Mouse (Mus musculus): ENCODE measurements around the gene Gm20671.
"Not testable (repeated sequence)": the region's sequence is repeated elsewhere in the genome, so short reads cannot be mapped to it uniquely, and the experiment has no call there.

Gene Gm20671

GRCm38 (mm10) chr5:32735779-32736178, 91.1 kb downstream of the Gm20671 start:
- no peak for DNase-seq (ENCODE audit: low spot score)

GRCm38 (mm10) chr5:32733892-32734291, 93.0 kb downstream of the Gm20671 start:
- not testable (repeated sequence) for DNase-seq (ENCODE audit: low spot score)

- no peak for DNase-seq (ENCODE audit: low spot score)
Measured at GRCm38 (mm10) chr5:32728851-32729250, 98.1 kb downstream of the Gm20671 start.

DNA sequence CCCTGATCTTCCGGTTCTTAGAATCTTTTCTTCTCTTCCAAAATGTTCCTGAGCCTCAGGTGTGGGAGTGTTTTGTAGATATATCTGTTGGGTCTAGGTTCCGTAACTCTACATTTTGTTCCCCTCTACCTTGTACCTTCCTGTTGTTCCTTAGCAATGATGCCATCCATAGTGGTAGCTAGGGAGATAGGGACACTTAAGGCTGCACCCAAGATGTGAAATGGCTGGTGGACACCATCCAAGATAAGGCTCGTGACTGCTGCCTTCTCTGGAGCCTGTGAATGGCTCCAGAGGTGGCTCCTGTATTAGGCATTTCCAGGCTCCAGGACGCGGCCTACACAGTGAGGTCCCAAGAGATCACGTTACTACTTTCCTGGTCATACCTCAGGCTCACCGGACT, 98.6 kb downstream of the Gm20671 start:
- no peak for DNase-seq (ENCODE audit: low spot score)

- not testable (repeated sequence) for DNase-seq (ENCODE audit: low spot score)
Measured at GRCm38 (mm10) chr5:32725397-32725796, 101.5 kb downstream of the Gm20671 start.

GRCm38 (mm10) chr5:32723981-32724380, 102.9 kb downstream of the Gm20671 start:
- DNase-seq (ENCODE audit: low spot score), result no peak

GRCm38 (mm10) chr5:32722711-32723110, 104.2 kb downstream of the Gm20671 start:
- DNase-seq (ENCODE audit: low spot score), result not testable (repeated sequence)

DNA sequence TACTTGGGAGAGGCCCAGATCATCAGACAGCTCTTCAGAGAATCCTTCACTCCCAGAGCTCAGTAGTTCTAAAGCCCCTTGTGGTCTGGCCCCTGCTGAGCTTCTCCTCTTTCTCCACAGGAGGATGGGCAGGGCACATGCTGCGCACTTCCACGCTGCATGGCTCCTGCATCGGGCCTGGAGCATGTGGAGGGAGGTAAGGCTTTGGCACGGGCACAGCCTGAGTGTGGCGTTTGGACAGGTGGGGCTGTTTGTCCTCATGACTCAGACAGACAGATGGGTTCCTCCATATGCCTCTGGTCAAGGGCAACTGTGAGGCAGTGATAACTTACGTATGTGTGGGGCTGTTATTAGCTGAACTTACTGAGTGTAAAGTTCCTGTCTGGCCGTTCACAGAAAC, 104.6 kb downstream of the Gm20671 start:
- no peak for DNase-seq (ENCODE audit: low spot score)

DNA sequence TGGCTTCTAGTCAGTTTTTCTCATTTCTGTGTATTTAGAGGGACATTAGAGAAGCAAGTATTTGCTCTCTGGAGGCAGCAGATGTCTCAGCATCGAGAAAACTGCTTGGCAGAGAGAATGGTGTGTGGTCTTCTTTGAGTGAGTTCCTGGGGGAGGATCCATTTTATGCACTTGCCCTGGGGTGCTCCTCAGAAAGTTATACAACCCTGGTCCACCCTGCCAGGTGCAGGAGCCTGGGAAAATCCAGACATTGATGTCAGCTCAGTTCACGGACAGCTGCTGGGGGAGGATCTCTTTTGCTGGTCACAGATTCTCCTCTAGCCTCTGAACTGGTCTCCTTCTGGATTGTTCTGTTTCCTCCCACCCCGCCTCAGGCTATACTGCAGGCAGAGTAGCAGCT, 105.6 kb downstream of the Gm20671 start:
- no peak for DNase-seq (ENCODE audit: low spot score)

DNA sequence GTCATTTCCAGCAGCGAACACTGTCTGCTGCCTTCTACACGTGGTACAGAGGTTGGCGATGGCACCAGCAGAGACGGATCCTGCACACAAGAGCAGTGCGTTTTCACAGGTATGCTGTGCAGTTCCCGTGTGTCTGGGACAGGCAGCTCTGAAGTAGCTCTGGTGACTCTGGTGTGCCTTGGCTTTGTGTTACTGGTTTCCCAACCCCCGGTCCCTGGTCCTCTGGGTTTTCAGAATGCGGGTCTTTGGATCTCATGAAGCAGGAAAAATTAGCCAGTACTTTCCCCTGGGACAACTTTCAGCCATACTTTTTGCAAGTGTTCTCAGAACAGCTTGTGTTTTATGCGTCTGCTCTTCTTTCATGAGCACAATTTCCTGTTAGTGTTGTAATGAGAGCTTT, 106.5 kb downstream of the Gm20671 start:
- DNase-seq (ENCODE audit: low spot score), result no peak

- DNase-seq (ENCODE audit: low spot score), result no peak
Measured at GRCm38 (mm10) chr5:32718916-32719315, 108.0 kb downstream of the Gm20671 start.

DNA sequence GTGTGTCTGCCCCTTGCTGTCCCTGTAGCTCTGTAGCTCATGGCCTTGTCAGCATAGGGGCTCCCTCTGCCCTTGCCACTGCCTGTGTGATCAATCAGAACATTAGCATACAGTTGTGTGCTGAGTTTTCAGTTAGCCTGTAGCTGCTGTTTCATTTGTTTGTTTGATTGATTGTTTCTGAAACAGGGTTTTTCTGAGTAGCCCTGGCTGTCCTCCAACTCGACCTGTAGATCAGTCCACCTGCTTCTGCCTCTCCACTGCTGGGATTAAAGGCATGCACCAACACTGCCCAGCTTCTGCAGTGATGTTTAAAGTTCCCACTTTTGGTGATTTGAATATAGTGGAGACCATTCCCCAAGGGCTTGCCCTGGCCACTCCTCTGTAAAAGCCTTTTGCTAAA, 109.2 kb downstream of the Gm20671 start:
- DNase-seq (ENCODE audit: low spot score), result no peak

DNA sequence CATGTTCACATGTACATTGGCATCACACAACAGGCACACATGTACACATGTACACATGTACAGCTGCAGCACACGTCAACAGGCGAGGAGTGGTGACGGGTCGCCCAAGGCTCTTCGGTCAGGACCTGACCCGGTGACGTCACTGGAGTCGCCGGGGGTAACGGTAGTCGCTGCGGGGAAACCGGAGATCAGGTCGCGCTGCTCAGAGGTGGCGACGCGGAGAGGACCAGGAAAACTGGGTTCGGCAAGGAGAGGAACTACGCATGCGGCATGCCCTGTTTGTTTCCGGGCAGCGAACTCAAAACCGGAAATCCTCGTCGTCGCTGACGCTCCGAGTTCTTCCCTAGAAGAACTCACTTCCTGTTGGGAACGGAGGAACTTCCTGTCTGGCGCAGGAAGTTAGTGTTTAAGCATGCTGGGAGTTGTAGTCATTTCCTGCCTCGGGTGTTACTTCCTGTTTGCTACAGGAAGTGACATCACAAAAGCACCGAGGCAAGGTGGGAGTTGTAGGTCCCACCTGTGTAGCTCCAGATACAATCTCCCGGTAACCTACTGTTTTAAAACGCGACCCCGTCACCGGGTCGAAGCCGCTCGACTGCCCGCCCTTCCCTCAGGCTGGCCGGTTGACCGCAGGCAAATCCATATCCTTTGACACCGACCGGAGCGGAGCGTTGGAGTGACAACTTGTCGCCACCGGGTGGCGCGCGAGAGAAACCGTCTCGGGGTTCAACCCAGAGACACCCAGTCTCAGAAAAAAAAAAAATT, 113.0 kb downstream of the Gm20671 start:
- DNase-seq (ENCODE audit: low spot score), result peak; percentile 85

GRCm38 (mm10) chr5:32713042-32713702, 113.7 kb downstream of the Gm20671 start:
- DNase-seq (ENCODE audit: low spot score), result no peak

- no peak for DNase-seq (ENCODE audit: low spot score)
Measured at GRCm38 (mm10) chr5:32712221-32713041, 114.5 kb downstream of the Gm20671 start.

DNA sequence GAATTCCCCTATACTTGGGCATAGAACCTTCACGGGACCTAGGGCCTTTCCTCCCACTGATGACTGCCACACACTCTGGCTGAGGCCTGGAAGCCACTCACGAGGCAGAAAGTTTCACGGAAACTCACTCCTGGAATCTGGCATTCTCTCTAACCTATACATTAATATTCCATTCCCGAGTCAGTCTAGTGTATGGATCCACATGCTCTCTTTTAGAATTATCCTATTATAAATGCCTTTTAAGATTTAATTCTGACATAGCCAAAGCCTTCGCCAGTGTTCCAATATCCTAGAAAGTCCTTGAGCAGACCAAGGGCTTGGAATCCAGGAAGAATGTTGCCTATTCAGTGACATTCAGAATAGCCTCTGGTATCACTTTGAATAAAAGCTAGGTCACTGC, 115.4 kb downstream of the Gm20671 start:
- DNase-seq (ENCODE audit: low spot score), result no peak

- no peak for DNase-seq (ENCODE audit: low spot score)
Measured at GRCm38 (mm10) chr5:32706226-32706780, 120.6 kb downstream of the Gm20671 start.

DNA sequence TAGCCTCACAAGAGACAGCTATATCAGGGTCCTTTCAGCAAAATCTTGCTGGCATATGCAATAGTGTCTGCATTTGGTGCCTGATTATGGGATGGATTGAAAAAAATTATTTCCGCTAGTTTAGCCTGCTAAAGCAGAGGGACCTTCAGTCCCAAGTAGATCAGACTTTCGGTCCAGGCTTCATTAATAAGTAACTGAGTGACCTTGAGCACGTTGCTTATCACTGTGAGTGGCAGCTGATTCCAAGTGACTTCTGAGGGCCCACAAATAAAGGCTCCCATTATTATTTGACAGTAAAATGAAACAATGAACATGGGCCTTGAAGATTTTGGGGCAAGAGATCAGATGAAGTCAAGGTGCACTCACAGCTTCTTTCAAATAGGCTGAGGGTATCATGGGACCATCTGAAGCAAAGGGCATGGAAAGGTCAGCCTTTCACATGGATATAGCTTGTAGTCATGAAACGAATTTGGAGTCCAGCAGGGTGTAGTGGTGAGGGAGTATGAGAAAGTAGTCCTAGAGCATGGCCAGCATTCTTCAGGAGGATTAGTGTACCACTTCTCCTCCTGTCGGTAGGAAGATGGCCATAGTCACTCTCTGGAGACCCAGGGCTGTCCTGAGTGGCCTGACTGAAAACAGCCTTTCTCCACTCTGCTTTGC, 129.6 kb downstream of the Gm20671 start:
- DNase-seq (ENCODE audit: low spot score), result no peak

GRCm38 (mm10) chr5:32693411-32693810, 133.5 kb downstream of the Gm20671 start:
- no peak for DNase-seq (ENCODE audit: low spot score)
